Mouse (Mus musculus): ENCODE data around the gene Gm3604. TPM values are rescaled to one million over a fixed set of nuclear protein-coding genes. Genes with fewer than 3 reads are reported as not detected.

Gm3604 gene
- 1 to 10 TPM; 3.0 to 5.7 TPM for polyA plus RNA-seq (2017; shearing (Covaris generic))

GRCm38 (mm10) chr13:62382952-62383351 is at the start of gene Gm3604:
TSS of gene Gm3604 (minus strand) at chr13:62383177.

Other genes with a start within 250 kb of the Gm3604 start
- 10 to 100 TPM in 1 of 2 experiments, 1 to 10 TPM in 1; 5.0 to 11.3 TPM for gene Gm49359, start 83.7 kb upstream of the Gm3604 start, polyA plus RNA-seq (2017; shearing (Covaris generic))
- gene Zfp935, start 175.3 kb upstream of the Gm3604 start, polyA plus RNA-seq (2017; shearing (Covaris generic)) = under 1 TPM in 1 of 2 experiments, not detected in 1; 0.18 TPM
- 10 to 100 TPM in 1 of 2 experiments, 1 to 10 TPM in 1; 7.8 to 14.7 TPM for gene Zfp934, start 188.0 kb upstream of the Gm3604 start, polyA plus RNA-seq (2017; shearing (Covaris generic))
- gene 6720489N17Rik, start 241.0 kb upstream of the Gm3604 start, polyA plus RNA-seq (2017; shearing (Covaris generic)) = 1 to 10 TPM; 2.6 to 4.7 TPM

Data from inflammation-experienced regulatory T-cells (primary cell).